Mouse (Mus musculus): Measurements from ENCODE around the gene Ugt1a10.
"Not testable (repeated sequence)": the region's sequence is repeated elsewhere in the genome, so short reads cannot be mapped to it uniquely, and the experiment has no call there.

The Ugt1a10 gene

GRCm38 (mm10) chr1:88055088-88055487, at the start of gene Ugt1a10:
TSS of gene Ugt1a10 (plus strand) at chr1:88055388.
- no peak for DNase-seq (ENCODE audit: low spot score)

DNA sequence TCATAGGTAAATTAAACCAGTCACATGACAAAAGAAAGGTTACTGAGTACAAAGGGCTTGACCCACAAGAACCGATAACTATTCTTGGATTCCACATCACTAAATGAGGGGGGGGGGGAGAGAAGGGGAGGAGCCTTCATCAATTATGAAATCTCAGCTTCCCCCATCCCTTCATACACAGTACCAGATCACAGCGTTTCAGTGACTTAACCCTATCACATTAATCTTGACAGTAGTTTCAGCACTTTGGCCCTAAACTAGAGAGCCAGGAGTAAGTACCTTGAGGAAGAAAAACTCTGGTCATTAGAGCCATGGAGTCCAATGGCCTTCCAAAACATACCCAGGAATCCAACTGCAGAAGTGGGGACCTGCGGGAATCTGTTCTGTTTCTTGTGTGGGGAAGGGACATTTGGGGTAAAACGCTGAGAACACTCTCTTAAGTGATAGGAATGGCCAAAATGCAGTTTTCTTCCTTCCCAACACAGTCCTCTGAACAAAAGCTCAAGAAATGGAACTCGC, 47.4 kb upstream of the Ugt1a10 start:
- DNase-seq (ENCODE audit: low spot score), result no peak

DNA sequence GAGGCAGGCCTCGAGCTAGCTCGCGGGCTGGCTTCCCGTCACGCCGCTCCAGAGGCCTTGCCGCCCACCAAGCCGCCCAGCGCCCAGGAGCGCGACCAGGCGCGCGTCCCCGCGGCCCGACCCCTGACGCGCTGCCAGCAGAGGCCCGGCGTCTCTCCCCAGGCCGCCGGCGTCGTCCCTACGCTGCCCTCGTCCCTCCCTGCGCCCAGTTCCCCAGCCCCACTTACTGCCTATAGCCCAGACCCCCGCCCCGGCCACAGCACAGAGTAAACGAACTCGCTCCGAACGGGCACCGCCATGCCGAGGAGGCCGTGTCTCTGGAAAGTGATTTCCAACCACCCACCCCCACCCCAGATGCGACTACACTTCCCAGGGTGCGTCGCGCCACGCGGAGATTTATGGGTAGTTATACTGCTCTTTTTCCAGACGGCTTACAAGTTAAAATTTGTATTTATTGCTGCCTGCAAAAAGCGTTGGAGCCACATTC, 46.9 kb upstream of the Ugt1a10 start, which contains the start of gene Usp40:
Usp40 (minus strand) TSS at position 341 of the 487 bp plus-strand sequence.
- DNase-seq (ENCODE audit: low spot score), result peak; percentile 83

DNA sequence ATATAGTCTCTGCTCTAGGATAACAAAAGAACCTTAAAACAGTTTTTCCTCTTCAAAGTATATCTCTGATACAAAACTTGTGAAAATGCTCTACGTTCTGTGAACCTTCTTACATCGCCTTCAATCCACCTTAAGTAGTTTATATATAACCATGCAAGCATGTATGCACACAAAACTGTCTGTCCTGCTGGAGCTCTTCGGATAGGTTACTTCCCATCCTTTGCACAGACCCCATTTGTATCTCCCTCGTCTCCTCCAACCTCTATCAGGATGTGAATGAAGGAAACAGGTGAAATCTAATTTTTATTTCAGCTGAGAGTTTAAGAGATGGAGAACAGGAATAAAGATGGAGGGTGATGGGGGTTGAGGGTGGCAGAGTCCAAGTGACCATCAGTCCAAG, 46.5 kb upstream of the Ugt1a10 start:
- DNase-seq (ENCODE audit: low spot score), result no peak

GRCm38 (mm10) chr1:88009521-88009920, 45.7 kb upstream of the Ugt1a10 start:
- no peak for DNase-seq (ENCODE audit: low spot score)

- DNase-seq (ENCODE audit: low spot score), result no peak
Measured at GRCm38 (mm10) chr1:88013726-88014125, 41.5 kb upstream of the Ugt1a10 start.

GRCm38 (mm10) chr1:88014194-88014593, 41.0 kb upstream of the Ugt1a10 start:
- no peak for DNase-seq (ENCODE audit: low spot score)

DNA sequence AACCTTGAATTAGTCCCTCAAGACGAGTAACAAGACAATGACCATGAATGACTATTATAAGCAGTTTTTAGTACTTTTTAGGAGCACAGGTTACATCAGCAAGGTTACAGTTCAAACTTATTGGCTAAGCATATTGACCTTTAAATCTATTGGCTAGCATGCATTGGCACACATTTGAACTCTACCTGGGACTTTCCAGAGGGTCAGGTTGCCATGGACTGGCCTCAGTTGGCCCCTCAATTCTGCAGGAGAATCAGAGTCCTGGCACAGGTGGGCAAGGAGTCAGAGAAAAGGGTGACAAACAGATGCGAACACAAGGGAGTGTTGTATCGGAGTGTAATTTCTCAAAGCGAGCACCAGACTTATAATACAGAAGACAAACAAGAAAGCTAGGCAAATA, 40.5 kb upstream of the Ugt1a10 start:
- no peak for DNase-seq (ENCODE audit: low spot score)

GRCm38 (mm10) chr1:88015371-88015770, 39.8 kb upstream of the Ugt1a10 start:
- no peak for DNase-seq (ENCODE audit: low spot score)

GRCm38 (mm10) chr1:88025244-88025643, 29.9 kb upstream of the Ugt1a10 start:
- not testable (repeated sequence) for DNase-seq (ENCODE audit: low spot score)

GRCm38 (mm10) chr1:88043044-88043443, 12.1 kb upstream of the Ugt1a10 start:
- DNase-seq (ENCODE audit: low spot score), result not testable (repeated sequence)

- not testable (repeated sequence) for DNase-seq (ENCODE audit: low spot score)
Measured at GRCm38 (mm10) chr1:88044832-88045437, 10.3 kb upstream of the Ugt1a10 start.

DNA sequence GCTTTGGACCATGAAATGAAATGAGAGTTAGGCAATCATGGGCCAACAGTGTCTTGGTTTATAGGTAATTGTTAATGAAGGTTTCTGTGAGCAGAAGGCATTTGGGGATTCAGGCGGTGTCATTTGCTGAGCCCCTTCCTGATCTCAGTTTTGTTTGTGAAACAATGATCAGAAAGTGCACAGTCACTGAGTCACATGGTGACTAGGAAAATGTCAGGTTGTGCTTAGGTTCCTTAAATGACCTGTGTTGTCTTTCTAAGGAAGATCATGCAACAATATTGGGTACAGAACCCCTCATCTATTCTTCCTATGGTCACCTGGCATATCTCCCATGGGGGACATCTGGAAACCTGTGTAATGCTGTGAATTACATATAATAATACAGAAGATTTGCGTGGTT, 7.8 kb upstream of the Ugt1a10 start:
- not testable (repeated sequence) for DNase-seq (ENCODE audit: low spot score)

DNA sequence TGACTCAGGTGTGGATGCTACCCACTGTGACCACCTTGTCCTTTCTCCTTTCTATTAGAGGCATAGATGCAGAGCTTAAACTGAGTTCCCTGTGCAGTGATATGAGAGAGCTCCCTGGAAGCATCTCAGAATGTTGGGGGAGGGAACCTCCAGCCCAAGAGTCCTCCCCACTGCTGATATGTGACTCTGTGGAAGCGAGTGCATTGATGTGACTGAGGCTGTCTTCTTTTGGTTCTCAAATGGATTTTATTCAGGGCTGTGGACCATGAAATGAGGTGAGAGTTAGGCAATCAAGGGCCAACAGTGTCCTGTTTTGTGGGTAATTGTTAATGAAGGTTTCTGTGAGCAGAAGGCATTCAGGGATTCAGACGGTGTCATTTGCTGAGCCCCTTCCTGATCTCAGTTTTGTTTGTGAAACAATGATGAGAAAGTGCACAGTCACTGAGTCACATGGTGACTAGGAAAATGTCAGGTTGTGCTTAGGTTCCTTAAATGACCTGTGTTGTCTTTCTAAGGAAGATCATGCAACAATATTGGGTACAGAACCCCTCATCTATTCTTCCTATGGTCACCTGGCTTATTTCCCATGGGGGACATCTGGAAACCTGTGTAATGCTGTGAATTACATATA, 11.4 kb downstream of the Ugt1a10 start:
- not testable (repeated sequence) for DNase-seq (ENCODE audit: low spot score)

- no peak for DNase-seq (ENCODE audit: low spot score)
Measured at GRCm38 (mm10) chr1:88070495-88070894, 15.3 kb downstream of the Ugt1a10 start, which contains the start of gene Ugt1a9. TSS of gene Ugt1a9 (plus strand) at chr1:88070800.

DNA sequence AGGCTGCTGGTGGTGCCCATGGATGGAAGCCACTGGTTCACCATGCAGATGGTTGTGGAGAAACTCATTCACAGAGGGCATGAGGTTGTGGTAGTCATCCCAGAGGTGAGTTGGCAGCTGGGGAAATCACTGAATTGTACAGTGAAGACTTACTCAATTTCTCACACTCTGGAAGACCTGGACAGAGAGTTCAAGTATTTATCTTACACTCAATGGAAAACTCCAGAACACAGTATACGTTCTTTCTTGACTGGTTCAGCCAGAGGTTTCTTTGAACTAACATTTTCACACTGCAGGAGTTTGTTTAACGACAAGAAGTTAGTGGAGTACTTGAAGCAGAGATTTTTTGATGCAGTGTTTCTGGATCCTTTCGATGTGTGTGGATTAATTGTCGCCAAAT, 15.7 kb downstream of the Ugt1a10 start:
- DNase-seq (ENCODE audit: low spot score), result no peak

- DNase-seq (ENCODE audit: low spot score), result no peak
Measured at GRCm38 (mm10) chr1:88074471-88074870, 19.3 kb downstream of the Ugt1a10 start.

DNA sequence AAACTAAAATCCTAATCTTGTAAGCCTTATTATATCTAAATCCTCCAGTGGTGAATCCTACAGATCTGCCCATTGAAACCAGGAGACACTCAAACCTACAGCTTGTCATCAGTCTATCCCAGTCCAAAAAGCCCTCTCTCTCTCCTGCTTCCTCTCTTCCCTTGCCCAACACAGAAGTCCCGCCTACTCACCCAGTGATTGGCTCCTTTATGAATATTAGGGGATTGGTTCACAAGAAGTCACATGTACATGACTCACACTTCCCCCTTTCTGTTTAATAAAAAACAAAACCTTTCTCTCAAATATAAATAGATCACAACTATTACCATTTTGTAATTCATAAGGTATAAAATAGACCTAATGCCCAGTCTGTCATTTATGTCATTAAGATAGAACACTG, 21.9 kb downstream of the Ugt1a10 start:
- DNase-seq (ENCODE audit: low spot score), result no peak

DNA sequence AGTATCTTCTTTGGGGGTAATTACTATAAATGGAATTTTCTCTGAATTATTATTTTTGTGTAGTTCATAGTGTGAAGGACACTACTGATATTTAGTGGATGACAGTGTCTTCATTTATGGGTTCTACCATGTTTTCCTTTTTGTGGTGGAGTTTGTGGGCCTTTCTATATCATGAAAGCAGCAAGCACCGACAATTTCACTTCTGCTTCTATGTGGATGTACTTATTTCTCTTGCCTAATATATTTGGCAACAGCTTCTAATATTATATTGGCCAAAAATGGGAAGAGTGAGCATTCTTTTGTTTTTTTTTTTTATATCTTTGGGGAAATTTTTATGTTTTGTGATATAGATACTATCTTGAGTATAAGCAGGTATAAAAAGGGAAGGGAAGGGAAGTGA, 26.5 kb downstream of the Ugt1a10 start:
- no peak for DNase-seq (ENCODE audit: low spot score)

DNA sequence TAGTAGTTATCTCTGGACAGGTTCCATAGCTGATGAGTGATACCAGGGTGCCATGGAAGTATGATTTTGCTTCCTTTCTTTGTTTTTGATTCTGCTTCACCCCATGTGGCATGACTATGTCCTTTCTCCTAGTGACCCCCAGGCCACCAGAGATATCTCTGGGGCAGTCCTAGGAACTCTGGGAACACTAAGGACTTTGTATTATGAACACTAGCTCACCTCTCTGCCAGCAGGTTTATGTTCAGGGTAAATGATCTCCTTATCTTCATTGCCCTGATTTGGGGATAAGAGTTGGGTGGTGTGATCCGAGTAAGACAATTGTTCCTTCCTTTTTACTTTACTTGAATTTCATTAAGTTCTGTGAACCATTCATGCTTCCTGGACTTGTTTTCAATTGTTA, 30.9 kb downstream of the Ugt1a10 start:
- no peak for DNase-seq (ENCODE audit: low spot score)

DNA sequence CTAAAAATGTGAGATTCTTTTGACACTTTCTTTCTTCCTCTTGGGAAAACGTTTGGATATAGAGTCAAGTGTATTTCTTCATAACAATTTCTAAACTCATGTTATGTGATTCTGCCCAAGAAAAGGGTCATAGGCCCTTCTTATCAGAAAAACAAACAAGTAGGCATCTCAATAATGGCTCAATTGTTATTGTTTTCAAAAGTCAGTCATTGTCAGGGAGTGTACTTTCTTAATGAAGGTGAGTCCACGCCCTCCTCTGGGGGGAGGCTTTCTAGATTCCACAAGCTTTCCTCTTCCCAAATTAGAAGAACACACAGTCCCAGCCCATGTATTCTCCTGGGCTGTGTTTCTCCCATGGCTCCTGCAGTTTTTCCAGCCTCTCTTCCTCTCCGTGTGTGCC, 32.3 kb downstream of the Ugt1a10 start, which contains the start of gene Ugt1a8:
Ugt1a8 (plus strand) TSS at position 301 of the 400 bp plus-strand sequence.
- no peak for DNase-seq (ENCODE audit: low spot score)

GRCm38 (mm10) chr1:88092341-88092740, 37.2 kb downstream of the Ugt1a10 start:
- DNase-seq (ENCODE audit: low spot score), result no peak

- DNase-seq (ENCODE audit: low spot score), result not testable (repeated sequence)
Measured at GRCm38 (mm10) chr1:88094270-88094676, 39.1 kb downstream of the Ugt1a10 start.

Measured in retina, embryonic 14.5 days (tissue).